Mouse (Mus musculus) B cell, adult 67 days (primary cell): ENCODE measurements around the gene Bmper. TPM values are rescaled to one million over a fixed set of nuclear protein-coding genes. Genes with fewer than 3 reads are reported as not detected.

ENCODE experiments used
- total RNA-seq, 2 experiments: library from RNA; stranded (reverse); gene quantifications; 4 replicates each; pipeline ENCODE4 v1.2.4; 2023

Gene Bmper
- not detected for total RNA-seq

GRCm38 (mm10) chr9:23222841-23223548 is at the start of gene Bmper:
Gene Bmper, plus strand, starts transcription at chr9:23223076.

